In the genomic region with DNA sequence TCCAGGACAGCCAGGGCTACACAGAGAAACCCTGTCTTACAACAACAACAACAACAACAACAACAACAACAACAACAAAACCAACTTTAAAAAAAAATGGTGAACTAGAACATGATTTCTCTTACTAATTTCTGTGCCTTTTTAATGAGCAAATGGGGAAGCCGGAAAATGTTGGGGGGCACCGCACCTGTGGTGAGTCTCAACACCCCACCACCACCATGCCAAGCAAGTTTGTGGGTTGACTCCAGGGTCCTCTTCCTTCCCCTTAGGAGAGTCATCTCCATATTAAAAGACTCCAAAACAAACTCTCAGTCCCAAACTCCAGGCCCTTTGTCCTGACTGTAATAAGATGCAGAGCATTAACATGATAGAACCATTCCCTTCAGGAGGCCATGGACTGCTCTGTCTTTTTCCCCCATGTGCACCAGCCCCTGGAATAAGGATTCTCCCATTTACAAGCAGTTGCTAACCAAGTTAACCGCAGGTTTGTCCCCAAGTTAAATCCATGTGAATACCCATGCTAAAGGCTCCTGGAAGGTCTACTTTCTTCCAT, we compare ENCODE assay signal across 23 mouse cellular contexts. TPM values are rescaled to one million over a fixed set of nuclear protein-coding genes. Genes with fewer than 3 reads are reported as not detected.
DNase-seq lines count a peak whose midpoint lies in the region; ATAC-seq and TF ChIP-seq lines count a peak whose summit lies in the region.
"Had no signal": no experiment of that assay in that cellular context is flagged by ENCODE, and none has a peak within 500 bp of the region (broad histone marks: within the 10 kb centered on the region; RNA-seq: fewer than 3 reads in every experiment).

No protein-coding gene starts in this region.

- H3K9ac ChIP-seq in hindbrain, embryonic 14.5 days, result no peak overlapping the region
- H3K9ac ChIP-seq in kidney, embryonic 15.5 days, result no peak overlapping the region
- H3K9ac ChIP-seq in ES-E14 (ENCODE audit: insufficient read depth, low read depth, low read length, poor library complexity, severe bottlenecking), result no peak overlapping the region; the same call in 1 of the 2 replicates
- no peak overlapping the region for H3K9ac ChIP-seq in intestine, postnatal 0 days (ENCODE audit: low read depth, low read length)
- H3K9ac ChIP-seq: embryonic facial prominence, embryonic 15.5 days; intestine, embryonic 15.5 days had no signal

- WGBS in hindbrain, embryonic 10.5 days, result 48% methylated on average over 3 of the region's 3 CpGs
- WGBS in hindbrain, embryonic 14.5 days, result 45% methylated on average over 3 of the region's 3 CpGs
- WGBS in kidney, embryonic 15.5 days, result 81% methylated on average over 3 of the region's 3 CpGs
- 91% methylated on average over 3 of the region's 3 CpGs for WGBS in kidney, adult 2 months
- 96% methylated on average over 3 of the region's 3 CpGs for WGBS in intestine, postnatal 0 days

- no peak for DNase-seq in hindbrain, embryonic 10.5 days (ENCODE audit: low spot score)
- DNase-seq in hindbrain, embryonic 14.5 days (ENCODE audit: low spot score), result no peak
- DNase-seq in kidney, adult 2 months, result no peak
- no peak for DNase-seq in ES-E14 (ENCODE audit: low read depth, low spot score)
- DNase-seq: adrenal gland, adult 8-10 months; adrenal gland, postnatal 36 days; cerebellum, adult 2 months; cerebellum, postnatal 14 days; embryo, embryonic 11 days; gastrocnemius, postnatal 10 days; heart, adult 18-20 months; heart, postnatal 10 days; heart, postnatal 4 days had no signal

- H3K27ac ChIP-seq in hindbrain, embryonic 10.5 days, result peak overlapping the region; percentile 62
- no peak overlapping the region for H3K27ac ChIP-seq in hindbrain, embryonic 14.5 days
- peak overlapping the region; percentile 77; the same call in 1 of the 2 replicates for H3K27ac ChIP-seq in kidney, embryonic 15.5 days
- H3K27ac ChIP-seq in kidney, adult 2 months (ENCODE audit: insufficient read depth, low read depth, low read length), result no peak overlapping the region
- peak overlapping the region; percentile 92 for H3K27ac ChIP-seq in ES-E14 (ENCODE audit: insufficient read depth, low read depth, low read length, poor library complexity, severe bottlenecking)
- H3K27ac ChIP-seq in intestine, postnatal 0 days (ENCODE audit: low read depth, low read length), result no peak overlapping the region
- H3K27ac ChIP-seq: embryonic facial prominence, embryonic 15.5 days; heart, embryonic 10.5 days; intestine, embryonic 15.5 days had no signal

- no peak overlapping the region for H3K4me3 ChIP-seq in hindbrain, embryonic 10.5 days
- no peak overlapping the region for H3K4me3 ChIP-seq in hindbrain, embryonic 14.5 days (replicated peaks; ENCODE audit: low read length)
- no peak overlapping the region for H3K4me3 ChIP-seq in kidney, embryonic 15.5 days (replicated peaks)
- H3K4me3 ChIP-seq in kidney, adult 2 months (ENCODE audit: insufficient read depth, low read depth, low read length), result no peak overlapping the region
- H3K4me3 ChIP-seq in E14TG2a.4 (replicated peaks; ENCODE audit: low read length) (peak overlapping the region; percentile 41), ES-E14 (ENCODE audit: insufficient read depth in 1 of 2, low read depth in 1 of 2, low read length in 2 of 2, poor library complexity in 1 of 2, severe bottlenecking in 1 of 2) (peak overlapping the region in 1 of 2 experiments; percentile 9; a peak in 1 of 4 replicates)
- no peak overlapping the region for H3K4me3 ChIP-seq in intestine, postnatal 0 days (ENCODE audit: low read depth, low read length)
- H3K4me3 ChIP-seq: embryonic facial prominence, embryonic 15.5 days; erythroblast, embryonic 14.5 days; heart, embryonic 10.5 days; intestine, embryonic 15.5 days had no signal

- H3K9me3 ChIP-seq in hindbrain, embryonic 10.5 days, result 0 out of 2 replicates have a peak, but pooled peaks cover 6% of the 10 kb centered on the region
- H3K9me3 ChIP-seq in hindbrain, embryonic 14.5 days (ENCODE audit: control insufficient read depth, low read length), result no peaks in the 10 kb centered on the region
- H3K9me3 ChIP-seq in kidney, embryonic 15.5 days (replicated peaks), result no peaks in the 10 kb centered on the region
- H3K9me3 ChIP-seq in E14TG2a.4 (ENCODE audit: low read length) (0 out of 2 replicates have a peak, but pooled peaks cover 4% of the 10 kb centered on the region), ES-E14 (ENCODE audit: control insufficient read depth, insufficient read depth, low read depth, low read length) (no peaks in the 10 kb centered on the region)
- H3K9me3 ChIP-seq in intestine, postnatal 0 days (ENCODE audit: control insufficient read depth), result no peaks in the 10 kb centered on the region
- H3K9me3 ChIP-seq: embryonic facial prominence, embryonic 15.5 days; heart, embryonic 10.5 days; intestine, embryonic 15.5 days had no signal

- no peak overlapping the region for H3K4me2 ChIP-seq in hindbrain, embryonic 14.5 days (replicated peaks)
- H3K4me2 ChIP-seq in kidney, embryonic 15.5 days, result no peak overlapping the region
- H3K4me2 ChIP-seq in intestine, postnatal 0 days (replicated peaks; ENCODE audit: low read depth), result no peak overlapping the region
- H3K4me2 ChIP-seq: embryonic facial prominence, embryonic 15.5 days; intestine, embryonic 15.5 days had no signal

- no peaks in the 10 kb centered on the region for H3K36me3 ChIP-seq in hindbrain, embryonic 10.5 days
- H3K36me3 ChIP-seq in hindbrain, embryonic 14.5 days (replicated peaks; ENCODE audit: control insufficient read depth, insufficient read depth), result no peaks in the 10 kb centered on the region
- no peaks in the 10 kb centered on the region for H3K36me3 ChIP-seq in kidney, embryonic 15.5 days
- H3K36me3 ChIP-seq in kidney, adult 2 months (ENCODE audit: control insufficient read depth, insufficient read depth, low read length), result no peaks in the 10 kb centered on the region
- H3K36me3 ChIP-seq in E14TG2a.4 (ENCODE audit: insufficient read depth, low read length) (no peaks in the 10 kb centered on the region), ES-E14 (ENCODE audit: control insufficient read depth, insufficient read depth, low read length, poor library complexity, severe bottlenecking) (no peaks in the 10 kb centered on the region)
- H3K36me3 ChIP-seq in intestine, postnatal 0 days (ENCODE audit: control insufficient read depth, insufficient read depth), result no peaks in the 10 kb centered on the region
- H3K36me3 ChIP-seq: embryonic facial prominence, embryonic 15.5 days; heart, embryonic 10.5 days; intestine, embryonic 15.5 days had no signal

- ATAC-seq in hindbrain, embryonic 14.5 days (ENCODE audit: low FRiP score), result no peak
- ATAC-seq in kidney, embryonic 15.5 days (replicated peaks; ENCODE audit: low FRiP score), result no peak
- no peak for ATAC-seq in intestine, postnatal 0 days
- no peak for ATAC-seq in megakaryocyte-erythroid progenitor cell, adult 5-6 weeks (replicated peaks; ENCODE audit: low FRiP score, low TSS enrichment, poor library complexity, severe bottlenecking)
- ATAC-seq: forebrain, embryonic 16.5 days had no signal

- TF ChIP-seq POLR2A in kidney, adult 2 months (IDR thresholded peaks at IDR 0.05; ENCODE audit: low read depth, low read length), result no peak

- 0 out of 2 replicates have a peak, but pooled peaks cover 3% of the 10 kb centered on the region for H3K27me3 ChIP-seq in hindbrain, embryonic 10.5 days (ENCODE audit: insufficient read depth, poor library complexity, severe bottlenecking)
- H3K27me3 ChIP-seq in hindbrain, embryonic 14.5 days (ENCODE audit: control insufficient read depth, insufficient read depth, low read length), result no peaks in the 10 kb centered on the region
- no peaks in the 10 kb centered on the region for H3K27me3 ChIP-seq in kidney, embryonic 15.5 days
- H3K27me3 ChIP-seq in kidney, adult 2 months (replicated peaks; ENCODE audit: control insufficient read depth, insufficient read depth, low read length), result no peaks in the 10 kb centered on the region
- no peaks in the 10 kb centered on the region for H3K27me3 ChIP-seq in E14TG2a.4 (ENCODE audit: insufficient read depth, low read length)
- H3K27me3 ChIP-seq in intestine, postnatal 0 days (replicated peaks; ENCODE audit: control insufficient read depth, insufficient read depth, low read length), result no peaks in the 10 kb centered on the region
- H3K27me3 ChIP-seq: embryonic facial prominence, embryonic 15.5 days; intestine, embryonic 15.5 days had no signal

- H3K4me1 ChIP-seq in hindbrain, embryonic 10.5 days (replicated peaks), result peaks cover 35% of the 10 kb centered on the region
- no peaks in the 10 kb centered on the region for H3K4me1 ChIP-seq in hindbrain, embryonic 14.5 days (replicated peaks; ENCODE audit: control insufficient read depth, insufficient read depth, low read length)
- H3K4me1 ChIP-seq in kidney, embryonic 15.5 days, result peaks cover 11% of the 10 kb centered on the region
- 0 out of 2 replicates have a peak, but pooled peaks cover 3% of the 10 kb centered on the region for H3K4me1 ChIP-seq in kidney, adult 2 months (ENCODE audit: control insufficient read depth, insufficient read depth, low read length)
- H3K4me1 ChIP-seq in E14TG2a.4 (replicated peaks; ENCODE audit: low read depth, low read length) (peaks cover 90% of the 10 kb centered on the region), ES-E14 (ENCODE audit: control insufficient read depth in 2 of 2, insufficient read depth in 2 of 2, low read length in 2 of 2, poor library complexity in 1 of 2) (peaks cover 17 to 28% of the 10 kb centered on the region in 2 experiments)
- no peaks in the 10 kb centered on the region for H3K4me1 ChIP-seq in intestine, postnatal 0 days (replicated peaks; ENCODE audit: control insufficient read depth, insufficient read depth, low read length)
- H3K4me1 ChIP-seq: embryonic facial prominence, embryonic 15.5 days; intestine, embryonic 15.5 days had no signal

- TF ChIP-seq CTCF in kidney, adult 2 months (conservative IDR thresholded peaks at IDR 0.05; ENCODE audit: insufficient read depth, insufficient read length, low read depth, low read length), result no peak
- TF ChIP-seq CTCF in E14TG2a.4 (conservative IDR thresholded peaks at IDR 0.05; ENCODE audit: low read length), result no peak
- TF ChIP-seq CTCF in intestine, postnatal 0 days (IDR thresholded peaks at IDR 0.05; ENCODE audit: low read depth), result no peak

- in situ Hi-C loops in ES-E14 (cut with MboI; ENCODE audit: low sequenced_read_pairs in 2 of 2, unreplicated experiment in 2 of 2), result no loop called here

TF ChIP-seq in ES-E14, 5 proteins besides CTCF, POLR2A, EP300 and RAD21:
- TF ChIP-seq CHD2 (IDR thresholded peaks at IDR 0.05; ENCODE audit: low read depth, low read length), result no peak
- TF ChIP-seq ZNF384 (IDR thresholded peaks at IDR 0.05; ENCODE audit: low read depth, low read length), result no peak
TF ChIP-seq in ES-E14: peak in this region for 0.

RNA-seq across cellular contexts. Expression of a gene that starts 14.7 kb away (rescaled TPM):
- polyA plus RNA-seq in hindbrain, embryonic 10.5 days (2016; fragmentation: Nextera tagmentation; extraction: Ambion mirVana), result 128 and 150 TPM in 2 replicates
- polyA plus RNA-seq in hindbrain, embryonic 14.5 days (2014; fragmentation: Nextera tagmentation; extraction: Ambion mirVana), result 50.3 and 63.6 TPM in 2 replicates
- polyA plus RNA-seq in kidney, embryonic 15.5 days (2015; fragmentation: Nextera tagmentation; extraction: Ambion mirVana), result 85.5 and 87.2 TPM in 2 replicates
- 2.4 and 2.8 TPM in 2 replicates for polyA plus RNA-seq in kidney, adult 2 months (2012; rRNA removed)
- 76.8 and 110 TPM in 2 replicates for total RNA-seq in ES-E14 (2012; rRNA removed)
- 18.2 and 21.3 TPM in 2 replicates for polyA plus RNA-seq in intestine, postnatal 0 days (2015; fragmentation: Nextera tagmentation; extraction: Ambion mirVana)
- 3.3 and 5.2 TPM in 2 replicates for total RNA-seq in megakaryocyte-erythroid progenitor cell, adult 5-6 weeks (2014; fragmentation: Nextera tagmentation)
- total RNA-seq in megakaryocyte-erythroid progenitor cell, adult 5-6 weeks (2017), result 3.1 and 9.4 TPM in 2 replicates
- total RNA-seq: MEL had no signal

Comparison
In these comparisons a context has a peak if more than half of its experiments do, and no peak if none do; other contexts are left out.
1. H3K27ac ChIP-seq: peak in hindbrain, embryonic 10.5 days (single experiment), kidney, embryonic 15.5 days (single experiment) and ES-E14 (single experiment); none in hindbrain, embryonic 14.5 days (single experiment), kidney, adult 2 months (single experiment) and intestine, postnatal 0 days (single experiment).